Mouse (Mus musculus) olfactory bulb, adult 2 months (tissue): Measurements from ENCODE around the gene Muc5b.

Experiments used
- CTCF ChIP-seq: fragments of 200-500 bp; IDR thresholded peaks from 2 replicates; pipeline ENCODE4 v1.5.1; 2012; ENCODE audit warnings: low read depth, mild to moderate bottlenecking, low read length, moderate library complexity; ENCODE audit not compliant: insufficient read depth
- POLR2A ChIP-seq: fragments of 200-500 bp; IDR thresholded peaks from 2 replicates; pipeline ENCODE4 v1.6.1; 2012; ENCODE audit warnings: mild to moderate bottlenecking, low read depth, low read length, moderate library complexity; ENCODE audit not compliant: insufficient read depth

- no peak for TF ChIP-seq CTCF
- TF ChIP-seq POLR2A, result no peak
Observed at GRCm38 (mm10) chr7:141817355-141818075, 21.4 kb upstream of the Muc5b start.
